Mouse (Mus musculus): ENCODE measurements around the gene Rpusd1.

DNA sequence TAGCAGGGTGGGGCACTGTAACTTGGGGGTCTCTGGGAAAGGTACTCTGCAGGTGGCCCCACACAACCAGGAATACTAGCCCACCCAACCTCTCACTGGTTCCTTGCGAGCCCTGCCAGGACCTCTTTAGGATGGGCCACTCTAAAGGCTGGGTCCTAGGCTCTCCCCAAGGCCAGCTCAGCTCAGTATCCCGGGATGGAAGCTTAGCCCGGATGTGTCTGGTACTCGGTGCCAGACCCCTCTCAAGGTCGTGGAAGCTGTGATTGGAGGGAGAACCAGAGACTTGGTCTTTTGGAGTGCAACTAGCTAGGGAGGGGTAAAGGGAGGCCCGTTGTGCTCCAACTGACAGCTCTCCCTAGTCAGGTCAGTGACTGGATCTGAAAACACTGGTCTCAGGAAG, 9.8 kb upstream of the Rpusd1 start:
- TF ChIP-seq SIN3A (IDR thresholded peaks at IDR 0.05; ENCODE audit: low read length) (no peak), CTCF (conservative IDR thresholded peaks at IDR 0.05 in 1 of 2, IDR thresholded peaks at IDR 0.05 in 1 of 2; ENCODE audit: low read depth in 2 of 2, low read length in 2 of 2) (no peak), MAX (IDR thresholded peaks at IDR 0.05; ENCODE audit: low read length) (no peak), POLR2AphosphoS2 (IDR thresholded peaks at IDR 0.05; ENCODE audit: low read depth, low read length) (no peak), POLR2A (IDR thresholded peaks at IDR 0.05; ENCODE audit: low read depth, low read length) (no peak; the same call in 1 of the 2 replicates), CHD1 (IDR thresholded peaks at IDR 0.05; ENCODE audit: low read depth, low read length) (no peak), USF1 (IDR thresholded peaks at IDR 0.05; ENCODE audit: low read depth, low read length) (no peak), MAFK (IDR thresholded peaks at IDR 0.05; ENCODE audit: insufficient replicate concordance, low read length) (no peak), TCF12 (IDR thresholded peaks at IDR 0.05; ENCODE audit: low read depth, low read length) (no peak), RCOR1 (conservative IDR thresholded peaks at IDR 0.05; ENCODE audit: low read depth, low read length) (no peak), JUND (conservative IDR thresholded peaks at IDR 0.05; ENCODE audit: low read depth, low read length) (no peak), ZC3H11A (IDR thresholded peaks at IDR 0.05; ENCODE audit: low read depth, low read length) (no peak), GABPA (IDR thresholded peaks at IDR 0.05; ENCODE audit: insufficient replicate concordance, low read depth, low read length) (no peak), CHD2 (IDR thresholded peaks at IDR 0.05; ENCODE audit: low read length) (no peak)

All from CH12.LX (cell line).